Mouse (Mus musculus): Measurements from ENCODE around the gene Zfp273. TPM values are rescaled to one million over a fixed set of nuclear protein-coding genes. Genes with fewer than 3 reads are reported as not detected.
"Not testable (repeated sequence)": the region's sequence is repeated elsewhere in the genome, so short reads cannot be mapped to it uniquely, and the experiment has no call there.

The Zfp273 gene
- polyA plus RNA-seq, 1 experiment, result 2.8 TPM

- no peak overlapping the region for H3K27ac ChIP-seq (ENCODE audit: control insufficient read depth, insufficient read depth, low read depth, low read length, poor library complexity)
- peaks cover 1% of the 10 kb centered on the region; the same call in 1 of the 2 replicates for H3K4me1 ChIP-seq (ENCODE audit: control insufficient read depth, insufficient read depth, low read length)
- H3K4me3 ChIP-seq (replicated peaks; ENCODE audit: control insufficient read depth, low read depth, low read length), result no peak overlapping the region
- TF ChIP-seq CTCF (IDR thresholded peaks at IDR 0.05; ENCODE audit: control insufficient read depth, insufficient read depth, low read length) (no peak), POLR2A (IDR thresholded peaks at IDR 0.05; ENCODE audit: borderline replicate concordance, control insufficient read depth, low read depth, low read length) (no peak)
- 84% methylated on average over 1 of the region's 1 CpGs for WGBS
Observed at GRCm38 (mm10) chr13:67818636-67819035, 5.1 kb downstream of the Zfp273 start.

- no peak within 1 kb of the TSS for H3K27ac ChIP-seq (ENCODE audit: control insufficient read depth, insufficient read depth, low read depth, low read length, poor library complexity)
- no peaks in the 10 kb centered on the region; the same call in 1 of the 2 replicates for H3K4me1 ChIP-seq (ENCODE audit: control insufficient read depth, insufficient read depth, low read length)
- WGBS, result 2% methylated on average over 14 of the region's 14 CpGs
- TF ChIP-seq POLR2A (IDR thresholded peaks at IDR 0.05; ENCODE audit: borderline replicate concordance, control insufficient read depth, low read depth, low read length) (no peak), CTCF (IDR thresholded peaks at IDR 0.05; ENCODE audit: control insufficient read depth, insufficient read depth, low read length) (no peak)
- peak within 1 kb of the TSS; percentile 82 for H3K4me3 ChIP-seq (replicated peaks; ENCODE audit: control insufficient read depth, low read depth, low read length)
Observed at GRCm38 (mm10) chr13:67830911-67831336, 17.4 kb downstream of the Zfp273 start, which contains the start of gene Gm10037. Gene Gm10037, plus strand, starts transcription at chr13:67831106.

- H3K27ac ChIP-seq (ENCODE audit: control insufficient read depth, insufficient read depth, low read depth, low read length, poor library complexity); H3K4me3 ChIP-seq (replicated peaks; ENCODE audit: control insufficient read depth, low read depth, low read length): not testable (repeated sequence)
Observed at GRCm38 (mm10) chr13:67833137-67833536, 19.6 kb downstream of the Zfp273 start.

GRCm38 (mm10) chr13:67843775-67844118 lies 30.2 kb downstream of the Zfp273 start:
- whole genome bisulfite sequencing, result 50% methylated on average over 6 of the region's 6 CpGs
- H3K4me3 ChIP-seq (replicated peaks; ENCODE audit: control insufficient read depth, low read depth, low read length), result no peak overlapping the region

More at GRCm38 (mm10) chr13:67833137-67833536, 19.6 kb downstream of the Zfp273 start:
- not testable (repeated sequence) for H3K4me1 ChIP-seq (ENCODE audit: control insufficient read depth, insufficient read depth, low read length)

GRCm38 (mm10) chr13:67844119-67844852 lies 30.7 kb downstream of the Zfp273 start:
- Histone ChIP-seq H3K27ac (ENCODE audit: control insufficient read depth, insufficient read depth, low read depth, low read length, poor library complexity) (no peak overlapping the region), H3K4me3 (replicated peaks; ENCODE audit: control insufficient read depth, low read depth, low read length) (no peak overlapping the region), H3K4me1 (ENCODE audit: control insufficient read depth, insufficient read depth, low read length) (no peaks in the 10 kb centered on the region)
- WGBS, result 3% methylated on average over 15 of the region's 19 CpGs
- TF ChIP-seq POLR2A (IDR thresholded peaks at IDR 0.05; ENCODE audit: borderline replicate concordance, control insufficient read depth, low read depth, low read length) (no peak), CTCF (IDR thresholded peaks at IDR 0.05; ENCODE audit: control insufficient read depth, insufficient read depth, low read length) (0 out of 2 replicates have a peak, but pooled peaks have one; percentile 16)

More at GRCm38 (mm10) chr13:67843775-67844118, 30.2 kb downstream of the Zfp273 start:
- no peak for TF ChIP-seq CTCF (IDR thresholded peaks at IDR 0.05; ENCODE audit: control insufficient read depth, insufficient read depth, low read length)
- no peak for TF ChIP-seq POLR2A (IDR thresholded peaks at IDR 0.05; ENCODE audit: borderline replicate concordance, control insufficient read depth, low read depth, low read length)
- H3K27ac ChIP-seq (ENCODE audit: control insufficient read depth, insufficient read depth, low read depth, low read length, poor library complexity), result no peak overlapping the region
- H3K4me1 ChIP-seq (ENCODE audit: control insufficient read depth, insufficient read depth, low read length), result no peaks in the 10 kb centered on the region

- TF ChIP-seq CTCF (IDR thresholded peaks at IDR 0.05; ENCODE audit: control insufficient read depth, insufficient read depth, low read length) (no peak), POLR2A (IDR thresholded peaks at IDR 0.05; ENCODE audit: borderline replicate concordance, control insufficient read depth, low read depth, low read length) (no peak)
- 44% methylated on average over 8 of the region's 8 CpGs for WGBS
- no peak overlapping the region for H3K4me3 ChIP-seq (replicated peaks; ENCODE audit: control insufficient read depth, low read depth, low read length)
Observed at GRCm38 (mm10) chr13:67844853-67845194, 31.3 kb downstream of the Zfp273 start.

GRCm38 (mm10) chr13:67850361-67850760 lies 36.8 kb downstream of the Zfp273 start:
- Histone ChIP-seq H3K4me1 (ENCODE audit: control insufficient read depth, insufficient read depth, low read length) (no peaks in the 10 kb centered on the region), H3K4me3 (replicated peaks; ENCODE audit: control insufficient read depth, low read depth, low read length) (no peak overlapping the region), H3K27ac (ENCODE audit: control insufficient read depth, insufficient read depth, low read depth, low read length, poor library complexity) (no peak overlapping the region)
- TF ChIP-seq POLR2A (IDR thresholded peaks at IDR 0.05; ENCODE audit: borderline replicate concordance, control insufficient read depth, low read depth, low read length), result no peak
- no peak for TF ChIP-seq CTCF (IDR thresholded peaks at IDR 0.05; ENCODE audit: control insufficient read depth, insufficient read depth, low read length)
- 70% methylated on average over 3 of the region's 3 CpGs for WGBS

More at GRCm38 (mm10) chr13:67844853-67845194, 31.3 kb downstream of the Zfp273 start:
- H3K4me1 ChIP-seq (ENCODE audit: control insufficient read depth, insufficient read depth, low read length), result no peaks in the 10 kb centered on the region
- H3K27ac ChIP-seq (ENCODE audit: control insufficient read depth, insufficient read depth, low read depth, low read length, poor library complexity), result no peak overlapping the region

GRCm38 (mm10) chr13:67853130-67853529 lies 39.6 kb downstream of the Zfp273 start:
- TF ChIP-seq CTCF (IDR thresholded peaks at IDR 0.05; ENCODE audit: control insufficient read depth, insufficient read depth, low read length) (no peak), POLR2A (IDR thresholded peaks at IDR 0.05; ENCODE audit: borderline replicate concordance, control insufficient read depth, low read depth, low read length) (no peak)
- H3K27ac ChIP-seq (ENCODE audit: control insufficient read depth, insufficient read depth, low read depth, low read length, poor library complexity), result no peak overlapping the region
- no peaks in the 10 kb centered on the region for H3K4me1 ChIP-seq (ENCODE audit: control insufficient read depth, insufficient read depth, low read length)
- H3K4me3 ChIP-seq (replicated peaks; ENCODE audit: control insufficient read depth, low read depth, low read length), result no peak overlapping the region
- 71% methylated on average over 6 of the region's 6 CpGs for WGBS

GRCm38 (mm10) chr13:67853983-67854382 lies 40.4 kb downstream of the Zfp273 start:
- Histone ChIP-seq H3K4me1 (ENCODE audit: control insufficient read depth, insufficient read depth, low read length) (no peaks in the 10 kb centered on the region), H3K27ac (ENCODE audit: control insufficient read depth, insufficient read depth, low read depth, low read length, poor library complexity) (no peak overlapping the region), H3K4me3 (replicated peaks; ENCODE audit: control insufficient read depth, low read depth, low read length) (no peak overlapping the region)
- 57% methylated on average over 2 of the region's 2 CpGs for WGBS
- TF ChIP-seq CTCF (IDR thresholded peaks at IDR 0.05; ENCODE audit: control insufficient read depth, insufficient read depth, low read length) (no peak), POLR2A (IDR thresholded peaks at IDR 0.05; ENCODE audit: borderline replicate concordance, control insufficient read depth, low read depth, low read length) (no peak)

All from bone marrow, adult 2 months (tissue).